Mouse (Mus musculus): ENCODE measurements around the gene Ccdc3. TPM values are rescaled to one million over a fixed set of nuclear protein-coding genes. Genes with fewer than 3 reads are reported as not detected.

Gene Ccdc3
- 10 to 100 TPM; 12.9 to 57.7 TPM for total RNA-seq (2021)
- long read RNA-seq, experiment 1, transcript Ccdc3-201 (3 exons, 2,670 nt) = major isoform, 77 of 77 reads
- long read RNA-seq, experiment 1, partial matches to known transcripts = 0 of 77 reads
- long read RNA-seq, experiment 1, other reads (novel, unspliced or antisense) = 0 of 77 reads
- long read RNA-seq, experiment 2, transcript Ccdc3-201 (3 exons, 2,670 nt) = major isoform, 10 of 12 reads
- long read RNA-seq, experiment 2, partial matches to known transcripts = 0 of 12 reads
- long read RNA-seq, experiment 2, other reads (novel, unspliced or antisense) = 2 of 12 reads

GRCm38 (mm10) chr2:5137500-5138286 lies at the start of gene Ccdc3:
Gene Ccdc3 (plus strand): TSS chr2:5137776.
- peak; percentile 36 to 46 for DNase-seq (ENCODE audit: low spot score in 2 of 2)

- peak in 1 of 2 experiments; percentile 22 for DNase-seq (ENCODE audit: low spot score in 2 of 2)
Measured at GRCm38 (mm10) chr2:5090385-5090784, 47.2 kb upstream of the Ccdc3 start.

DNA sequence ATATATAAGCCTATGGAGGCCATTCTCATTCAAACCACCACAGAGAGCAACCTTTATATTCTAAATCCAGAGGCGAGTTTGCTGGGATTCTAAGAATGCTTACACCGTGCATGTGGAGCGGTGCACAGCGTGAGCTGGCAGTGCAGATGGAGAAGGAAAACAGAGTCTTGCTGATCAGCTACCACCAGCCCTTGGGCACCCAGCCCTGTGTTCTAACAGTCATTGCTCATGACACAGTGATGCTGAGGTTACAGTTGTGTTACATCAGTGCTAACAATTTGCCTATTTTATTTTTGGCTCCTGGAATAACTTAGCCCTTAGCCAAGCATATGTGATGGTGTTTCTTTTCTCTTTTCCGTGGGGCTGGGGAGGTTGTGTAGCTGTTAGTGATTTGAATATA lies 42.7 kb upstream of the Ccdc3 start:
- DNase-seq (ENCODE audit: low spot score in 2 of 2) = no peak

DNA sequence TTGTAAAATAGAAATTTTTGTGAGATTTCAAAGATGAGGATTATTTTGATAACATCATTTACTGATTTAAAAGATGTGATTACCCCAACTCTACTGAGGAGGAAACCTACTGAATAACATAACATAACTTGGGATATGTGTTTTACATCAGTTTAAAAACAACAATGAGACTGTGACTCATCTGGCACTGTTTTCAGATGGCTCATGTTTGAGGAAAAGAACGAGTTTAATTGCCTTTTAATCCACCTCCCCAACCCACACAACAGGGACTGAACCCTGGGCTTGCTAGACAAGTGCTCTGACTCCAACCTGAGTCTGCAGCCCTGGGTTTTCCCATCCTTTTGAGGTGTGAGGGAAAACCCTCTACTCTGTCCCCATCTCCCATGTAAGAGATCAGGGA lies 42.3 kb upstream of the Ccdc3 start:
- DNase-seq (ENCODE audit: low spot score in 2 of 2) = no peak

DNA sequence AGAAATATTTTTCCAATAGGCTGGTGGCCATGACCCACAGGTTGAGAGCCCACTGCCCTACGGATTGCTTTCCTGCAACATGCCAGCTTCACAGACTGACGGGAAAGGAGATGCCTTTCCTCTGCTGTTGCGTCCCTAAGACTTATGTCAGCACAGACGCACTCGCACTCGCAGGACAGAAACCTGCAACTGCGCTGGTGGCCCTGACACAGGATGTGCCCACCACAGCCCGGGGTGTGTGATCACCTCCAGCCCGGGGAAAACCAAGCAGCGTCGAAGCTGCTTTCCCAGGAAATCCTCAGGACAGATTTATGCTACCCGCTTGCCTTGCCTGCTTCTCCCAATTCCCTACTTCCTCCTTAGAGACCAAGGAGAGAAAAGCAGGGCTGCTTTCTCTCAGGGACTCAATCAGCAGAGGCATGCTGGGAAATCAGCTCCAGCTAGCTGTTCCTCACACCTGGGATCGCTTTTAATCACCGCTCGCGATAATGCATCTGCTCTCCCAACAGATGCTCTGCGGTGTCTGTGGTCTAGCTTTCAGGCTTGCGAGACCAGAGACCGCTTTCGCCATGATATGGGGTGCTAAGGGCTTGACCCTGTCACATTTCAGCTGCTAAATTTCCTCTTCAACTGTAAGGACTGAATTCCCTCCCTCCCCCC lies 39.7 kb upstream of the Ccdc3 start:
- no peak for DNase-seq (ENCODE audit: low spot score in 2 of 2)

DNA sequence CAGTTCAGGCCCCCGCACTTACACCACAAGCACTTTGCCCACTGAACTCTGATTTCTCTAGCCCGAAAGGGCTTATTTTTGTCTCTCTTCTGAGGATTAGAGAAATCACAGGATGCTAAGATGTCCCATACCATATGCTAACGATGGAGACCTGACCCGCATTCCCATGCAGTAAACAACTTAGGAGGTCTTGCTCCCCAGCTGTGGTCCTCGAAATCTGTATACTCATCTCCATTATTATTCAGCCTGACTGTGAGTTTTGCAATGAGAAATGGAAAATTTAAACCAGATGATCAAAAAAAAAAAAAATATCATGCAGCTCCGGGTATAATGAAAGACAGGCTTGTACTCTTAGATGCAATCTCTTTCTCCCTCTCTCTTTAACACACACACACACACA lies 38.4 kb upstream of the Ccdc3 start:
- DNase-seq (ENCODE audit: low spot score in 2 of 2) = no peak

GRCm38 (mm10) chr2:5101743-5102245 lies 35.8 kb upstream of the Ccdc3 start:
- no peak for DNase-seq (ENCODE audit: low spot score in 2 of 2)

DNA sequence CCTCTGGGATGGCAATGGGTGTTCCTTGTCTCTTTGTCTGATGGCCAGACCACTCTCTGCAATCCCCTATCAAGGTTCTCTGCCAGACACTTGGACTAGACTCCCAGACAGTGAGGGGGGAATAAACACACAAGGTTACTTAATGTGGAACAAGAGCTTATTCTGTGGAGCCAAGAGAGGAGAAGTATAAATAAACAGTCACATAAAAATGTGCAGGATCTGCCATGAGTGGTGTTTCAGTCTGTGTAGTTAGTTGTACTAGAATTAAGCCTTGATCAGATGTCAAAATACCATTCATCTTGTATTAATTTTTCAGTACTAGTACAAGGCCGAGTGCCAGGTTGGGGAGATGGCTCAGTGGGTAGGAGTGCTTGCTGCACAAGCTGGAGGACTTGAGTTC lies 34.7 kb upstream of the Ccdc3 start:
- DNase-seq (ENCODE audit: low spot score in 2 of 2) = no peak

DNA sequence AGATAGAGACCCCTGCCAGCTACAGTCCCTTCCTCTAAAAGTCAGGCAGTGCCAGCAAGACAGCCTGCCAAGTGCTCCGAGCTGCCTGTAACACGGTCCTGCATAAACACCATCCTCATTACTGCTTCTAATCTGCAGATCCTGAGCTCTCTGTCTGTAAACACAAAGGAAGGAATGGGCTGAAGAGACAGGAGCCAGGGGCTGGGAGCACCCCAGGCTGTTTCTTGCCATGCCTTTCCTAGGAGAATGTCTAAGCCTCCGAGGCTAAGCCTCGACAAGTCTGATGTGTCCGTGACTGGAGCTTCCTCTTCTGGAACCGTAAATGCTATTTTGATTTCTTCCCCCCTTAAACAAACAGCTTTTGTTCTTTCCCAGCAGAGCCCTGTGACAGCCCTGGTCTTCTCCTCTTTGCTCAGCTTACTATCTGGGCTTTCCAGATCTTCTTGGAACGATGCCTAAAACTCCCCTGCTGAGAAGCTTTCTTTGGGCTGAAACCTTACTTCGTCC lies 24.7 kb upstream of the Ccdc3 start:
- no peak for DNase-seq (ENCODE audit: low spot score in 2 of 2)

- DNase-seq (ENCODE audit: low spot score in 2 of 2) = no peak
Measured at GRCm38 (mm10) chr2:5114386-5114785, 23.2 kb upstream of the Ccdc3 start.

GRCm38 (mm10) chr2:5116856-5117532 lies 20.6 kb upstream of the Ccdc3 start:
- no peak for DNase-seq (ENCODE audit: low spot score in 2 of 2)

- no peak for DNase-seq (ENCODE audit: low spot score in 2 of 2)
Measured at GRCm38 (mm10) chr2:5125506-5125905, 12.1 kb upstream of the Ccdc3 start.

- DNase-seq (ENCODE audit: low spot score in 2 of 2) = no peak
Measured at GRCm38 (mm10) chr2:5127369-5127768, 10.2 kb upstream of the Ccdc3 start.

GRCm38 (mm10) chr2:5129099-5129498 lies 8.5 kb upstream of the Ccdc3 start:
- DNase-seq (ENCODE audit: low spot score in 2 of 2) = no peak

GRCm38 (mm10) chr2:5132046-5132445 lies 5.5 kb upstream of the Ccdc3 start:
- DNase-seq (ENCODE audit: low spot score in 2 of 2) = no peak

DNA sequence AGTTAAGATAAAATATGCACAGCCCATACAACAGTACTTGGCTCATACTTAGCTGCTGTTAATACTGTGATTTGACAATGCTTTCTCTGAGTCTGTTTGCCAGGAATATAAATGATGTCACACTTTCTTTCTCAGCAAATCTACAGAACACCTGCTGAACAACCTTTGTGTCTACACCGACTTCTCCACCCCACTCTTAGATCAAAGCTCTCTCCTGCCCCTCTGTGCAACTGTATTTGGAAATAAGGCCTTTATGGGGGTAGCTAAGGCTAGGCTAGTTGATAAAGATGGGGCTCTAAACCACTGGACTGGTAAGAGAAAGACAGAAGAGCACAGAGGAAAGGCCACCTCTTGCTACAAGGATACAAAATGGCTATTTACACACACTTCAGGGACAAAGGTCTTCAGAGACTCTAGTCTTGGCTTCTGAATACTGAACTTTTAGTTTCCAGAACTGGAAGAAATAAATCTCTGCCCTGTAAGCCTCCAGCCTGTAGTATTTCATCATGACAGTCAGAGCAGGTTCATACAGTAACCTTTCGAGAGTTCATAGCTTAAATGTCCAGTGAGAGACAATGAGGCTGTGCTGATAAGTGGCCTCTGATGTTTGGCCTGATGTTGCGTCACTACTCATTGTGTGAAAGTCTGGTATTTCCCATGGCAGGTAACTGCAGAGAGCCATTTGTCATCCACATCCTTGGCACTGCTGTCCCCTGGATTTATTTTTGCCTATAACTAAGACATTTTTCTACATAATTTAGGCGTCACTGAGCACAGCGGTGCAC lies 2.4 kb upstream of the Ccdc3 start:
- DNase-seq (ENCODE audit: low spot score in 2 of 2) = no peak

GRCm38 (mm10) chr2:5139961-5140360 lies 2.4 kb downstream of the Ccdc3 start:
- DNase-seq (ENCODE audit: low spot score in 2 of 2) = no peak

DNA sequence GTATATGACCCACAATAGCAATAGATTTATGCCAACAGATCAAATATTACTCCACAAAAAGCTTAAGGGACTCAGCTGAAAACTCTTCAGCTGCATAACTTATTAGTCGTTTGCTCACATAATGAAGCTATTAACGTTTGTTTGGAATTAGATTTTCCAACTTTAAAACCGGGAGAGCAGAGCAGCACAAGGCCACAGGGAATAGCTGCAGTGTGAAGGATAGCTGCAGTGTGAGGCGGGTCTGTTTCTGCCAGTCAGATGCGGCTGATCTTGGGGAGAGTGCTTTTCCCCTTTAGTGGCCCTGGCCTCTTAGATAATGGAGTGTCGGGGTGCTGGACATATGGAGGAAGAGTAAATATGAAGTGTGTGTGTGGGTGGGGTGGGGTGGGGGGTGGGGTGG lies 6.9 kb downstream of the Ccdc3 start:
- no peak for DNase-seq (ENCODE audit: low spot score in 2 of 2)

- DNase-seq (ENCODE audit: low spot score in 2 of 2) = no peak
Measured at GRCm38 (mm10) chr2:5147907-5148306, 10.3 kb downstream of the Ccdc3 start.

- no peak for DNase-seq (ENCODE audit: low spot score in 2 of 2)
Measured at GRCm38 (mm10) chr2:5154711-5155110, 17.1 kb downstream of the Ccdc3 start.
